Mouse (Mus musculus) layer of hippocampus, postnatal 36 days (tissue): ENCODE measurements around the gene Cdhr4. TPM values are rescaled to one million over a fixed set of nuclear protein-coding genes. Genes with fewer than 3 reads are reported as not detected.
"Not testable (repeated sequence)": the region's sequence is repeated elsewhere in the genome, so short reads cannot be mapped to it uniquely, and the experiment has no call there.

Source experiments
- DNase-seq, 2 experiments: peaks; one replicate each; pipeline ENCODE4 v3.0.0; 2022
- total RNA-seq, 2 experiments: library from RNA; stranded (reverse); gene quantifications; 2 replicates each; pipeline ENCODE4 v1.2.3; 2021

Cdhr4 gene
- total RNA-seq, 2 experiments from 2014 or later: 3.7 to 5.5 TPM

- DNase-seq: not testable (repeated sequence)
These were observed 21.3 kb downstream of the Cdhr4 start for GRCm38 (mm10) chr9:108013577-108013976.

DNA sequence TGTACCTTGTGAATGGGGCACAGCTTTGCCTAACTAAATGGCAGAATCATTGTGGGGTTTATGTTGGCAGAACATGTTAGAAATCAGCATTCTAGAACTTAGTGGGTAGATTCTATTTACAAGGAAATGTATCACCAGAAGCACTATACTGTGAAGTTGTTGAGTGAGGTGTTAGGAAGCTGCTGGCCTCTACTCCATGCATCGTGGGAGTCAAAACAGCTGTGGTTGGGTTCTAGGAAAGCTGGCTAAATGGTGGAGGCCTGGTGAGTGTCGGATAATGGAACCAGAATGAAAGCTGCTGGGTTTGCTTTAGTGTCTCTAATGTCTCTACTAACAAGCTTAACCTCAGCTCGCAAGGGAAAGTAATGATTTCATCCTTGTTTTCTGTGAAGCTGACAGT, 24.8 kb downstream of the Cdhr4 start:
- no peak for DNase-seq

GRCm38 (mm10) chr9:108020741-108021140, 28.4 kb downstream of the Cdhr4 start:
- DNase-seq: no peak

DNA sequence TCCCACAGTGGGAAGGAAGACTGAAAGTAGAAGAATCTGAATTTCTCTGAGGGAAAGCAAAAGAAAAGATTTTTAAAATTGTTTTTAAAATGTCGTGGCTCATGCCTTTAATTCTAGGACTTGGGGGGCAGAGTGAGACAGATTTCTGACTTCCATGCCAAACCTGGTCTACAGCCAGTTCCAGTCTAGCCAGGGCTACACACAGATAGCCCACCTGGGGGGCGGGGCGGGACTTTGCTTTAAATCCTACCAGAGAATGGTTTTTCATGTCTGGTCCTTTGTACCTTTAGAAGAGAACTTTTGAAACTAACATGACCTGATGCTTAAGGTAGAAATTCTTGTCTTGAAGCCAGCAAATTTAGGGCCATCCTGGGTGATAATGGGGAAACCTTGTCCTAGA, 30.9 kb downstream of the Cdhr4 start:
- no peak for DNase-seq

GRCm38 (mm10) chr9:108026584-108026983, 34.3 kb downstream of the Cdhr4 start:
- no peak for DNase-seq

- no peak for DNase-seq
These were observed 35.6 kb downstream of the Cdhr4 start for GRCm38 (mm10) chr9:108027867-108028266.

GRCm38 (mm10) chr9:108032126-108032525, 39.8 kb downstream of the Cdhr4 start:
- DNase-seq: no peak

- DNase-seq: no peak
These were observed 43.2 kb downstream of the Cdhr4 start for GRCm38 (mm10) chr9:108035331-108036156.

- DNase-seq: no peak
These were observed 52.6 kb downstream of the Cdhr4 start for GRCm38 (mm10) chr9:108044751-108045492.

GRCm38 (mm10) chr9:108046582-108046981, 54.3 kb downstream of the Cdhr4 start:
- DNase-seq: no peak

- no peak for DNase-seq
These were observed 55.6 kb downstream of the Cdhr4 start for GRCm38 (mm10) chr9:108047601-108048565.

GRCm38 (mm10) chr9:108048566-108048955, 56.3 kb downstream of the Cdhr4 start:
- DNase-seq: no peak

- peak; percentile 95 to 96 for DNase-seq
These were observed 56.7 kb downstream of the Cdhr4 start, which contains the start of gene Gmppb for GRCm38 (mm10) chr9:108049016-108049455. Gene Gmppb, plus strand, starts transcription at chr9:108049242.

Other genes with a start within 250 kb of the Cdhr4 start
- gene Rbm5, start 221.5 kb upstream of the Cdhr4 start, total RNA-seq: 100 to 1,000 TPM; 143 to 166 TPM
- gene Rbm6, start 119.3 kb upstream of the Cdhr4 start, total RNA-seq: 10 to 100 TPM; 58.4 to 72.0 TPM
- gene Mon1a, start 104.3 kb upstream of the Cdhr4 start, total RNA-seq: 10 to 100 TPM; 23.0 to 25.5 TPM
- 1 to 10 TPM; 1.6 to 1.7 TPM for gene Mst1r, start 85.6 kb upstream of the Cdhr4 start, total RNA-seq
- not detected for gene Actl11, start 64.0 kb upstream of the Cdhr4 start, total RNA-seq
- 100 to 1,000 TPM; 510 to 566 TPM for gene Camkv, start 56.8 kb upstream of the Cdhr4 start, total RNA-seq
- 10 to 100 TPM; 28.2 to 29.2 TPM for gene Traip, start 42.4 kb upstream of the Cdhr4 start, total RNA-seq
- 1 to 10 TPM; 4.6 to 5.2 TPM for gene Uba7, start 17.0 kb upstream of the Cdhr4 start, total RNA-seq
- gene Gm20661, start 9.4 kb upstream of the Cdhr4 start, total RNA-seq: 1 to 10 TPM; 1.2 to 2.3 TPM
- gene Inka1, start 6.6 kb upstream of the Cdhr4 start, total RNA-seq: 10 to 100 TPM; 10.3 to 10.6 TPM
- 1 to 10 TPM; 1.6 to 3.8 TPM for gene Gm20662, start 3.9 kb downstream of the Cdhr4 start, total RNA-seq
- gene Ip6k1, start 10.0 kb downstream of the Cdhr4 start, total RNA-seq: 100 to 1,000 TPM; 223 to 238 TPM
- 10 to 100 TPM; 16.9 to 17.5 TPM for gene Gmppb, start 56.7 kb downstream of the Cdhr4 start, total RNA-seq
- 1 to 10 TPM; 1.8 to 2.6 TPM for gene Amigo3, start 60.7 kb downstream of the Cdhr4 start, total RNA-seq
- gene Mst1, start 87.9 kb downstream of the Cdhr4 start, total RNA-seq: not detected
- 100 to 1,000 TPM; 104 to 110 TPM for gene Rnf123, start 90.8 kb downstream of the Cdhr4 start, total RNA-seq
- 10 to 100 TPM; 31.1 to 37.6 TPM for gene Apeh, start 102.1 kb downstream of the Cdhr4 start, total RNA-seq
- gene Bsn, start 197.9 kb downstream of the Cdhr4 start, total RNA-seq: 100 to 1,000 TPM; 216 to 234 TPM